Mouse (Mus musculus) thymus, adult 2 months (tissue): ENCODE data around the gene Fkbp15. TPM values are rescaled to one million over a fixed set of nuclear protein-coding genes. Genes with fewer than 3 reads are reported as not detected.

ENCODE experiments used
- DNase-seq: peaks from one replicate; pipeline ENCODE4 v3.0.0; 2021
- H3K27ac ChIP-seq: fragments of 200-500 bp; 2 replicates; pipeline ENCODE4 v1.5.1; 2012; ENCODE audit warnings: low read length, control low read depth; ENCODE audit not compliant: control insufficient read depth, insufficient read depth
- H3K27me3 ChIP-seq: fragments of 200-500 bp; 2 replicates; pipeline ENCODE4 v1.6.1; 2012; ENCODE audit warnings: mild to moderate bottlenecking, low read length, moderate library complexity, mixed read lengths; ENCODE audit not compliant: control insufficient read depth, insufficient read depth
- H3K36me3 ChIP-seq: fragments of 200-500 bp; 2 replicates; pipeline ENCODE4 v1.6.1; 2012; ENCODE audit warnings: mild to moderate bottlenecking, low read length, moderate library complexity; ENCODE audit not compliant: control insufficient read depth, insufficient read depth
- H3K4me1 ChIP-seq: fragments of 200-500 bp; replicated peaks from 2 replicates; pipeline ENCODE4 v1.6.1; 2012; ENCODE audit warnings: low read length; ENCODE audit not compliant: control insufficient read depth, insufficient read depth
- H3K4me3 ChIP-seq: fragments of 200-500 bp; 2 replicates; pipeline ENCODE4 v1.5.1; 2012; ENCODE audit warnings: mild to moderate bottlenecking, low read length, control low read depth, moderate library complexity; ENCODE audit not compliant: control insufficient read depth, insufficient read depth
- CTCF ChIP-seq: fragments of 200-500 bp; IDR thresholded peaks from 2 replicates; pipeline ENCODE4 v1.5.1; 2012; ENCODE audit warnings: mild to moderate bottlenecking, control low read depth, low read length, moderate library complexity, borderline replicate concordance; ENCODE audit not compliant: control insufficient read depth, poor library complexity, insufficient read depth; ENCODE audit errors: extremely low read depth
- POLR2A ChIP-seq: fragments of 200-500 bp; IDR thresholded peaks from 2 replicates; pipeline ENCODE4 v1.6.1; 2012; ENCODE audit warnings: mild to moderate bottlenecking, low read length, control low read depth, moderate library complexity; ENCODE audit not compliant: control insufficient read depth, poor library complexity, insufficient read depth; ENCODE audit errors: extremely low read depth
- WGBS: fragments of 180-500 bp; shearing (Covaris S2); methylation state at CpG from one replicate; pipeline ENCODE4 v1.1.7; 2018; 5-methylcytosine and 5-hydroxymethylcytosine counted together
- polyA plus RNA-seq: library from polyadenylated mRNA; depleted of rRNA; stranded (reverse); fragments of >200 nt; gene quantifications from 2 replicates; pipeline ENCODE4 v1.2.3, GENCODE M21; 2012

Gene Fkbp15
- polyA plus RNA-seq, 1 experiment: 59.3 TPM

DNA sequence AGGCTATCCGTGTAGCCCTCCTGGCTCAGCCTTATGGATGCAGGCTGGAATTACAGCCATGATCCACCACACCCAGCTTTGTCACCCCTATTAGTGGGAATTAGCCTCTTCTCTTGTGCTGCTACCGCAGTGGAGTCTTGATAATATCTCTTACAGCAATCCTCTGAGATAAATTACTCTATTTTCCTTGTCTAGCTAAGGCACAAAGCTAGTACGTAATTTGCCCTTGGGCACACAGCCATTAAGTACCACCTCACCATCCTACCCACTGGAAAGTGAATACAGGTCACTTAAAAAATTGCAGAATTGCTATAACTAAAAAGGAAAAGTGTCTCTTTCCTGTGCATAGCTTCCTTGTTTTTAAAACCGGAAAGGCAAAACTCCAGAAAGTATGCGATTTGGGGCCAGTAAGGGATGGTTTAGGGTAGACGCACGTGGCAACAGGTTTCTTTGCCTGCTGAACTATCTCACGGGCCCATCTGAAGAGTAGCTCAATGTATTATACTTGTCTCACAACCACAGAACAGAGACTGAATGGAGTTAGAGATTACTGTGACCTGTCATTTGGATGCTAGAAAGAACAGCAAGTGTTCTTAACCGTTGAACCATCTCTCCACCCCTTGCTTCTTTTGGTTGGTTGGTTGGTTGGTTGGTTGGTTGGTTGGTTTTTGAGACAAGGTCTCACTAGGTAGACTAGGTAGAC is 12.6 kb upstream of the Fkbp15 start:
- no peaks in the 10 kb centered on the region for H3K27me3 ChIP-seq
- no peak overlapping the region for H3K27ac ChIP-seq
- H3K4me1 ChIP-seq: no peaks in the 10 kb centered on the region
- TF ChIP-seq POLR2A: no peak
- TF ChIP-seq CTCF: no peak
- H3K4me3 ChIP-seq: no peak overlapping the region
- WGBS: 91% methylated on average over 9 of the region's 9 CpGs
- no peak for DNase-seq
- no peaks in the 10 kb centered on the region for H3K36me3 ChIP-seq

DNA sequence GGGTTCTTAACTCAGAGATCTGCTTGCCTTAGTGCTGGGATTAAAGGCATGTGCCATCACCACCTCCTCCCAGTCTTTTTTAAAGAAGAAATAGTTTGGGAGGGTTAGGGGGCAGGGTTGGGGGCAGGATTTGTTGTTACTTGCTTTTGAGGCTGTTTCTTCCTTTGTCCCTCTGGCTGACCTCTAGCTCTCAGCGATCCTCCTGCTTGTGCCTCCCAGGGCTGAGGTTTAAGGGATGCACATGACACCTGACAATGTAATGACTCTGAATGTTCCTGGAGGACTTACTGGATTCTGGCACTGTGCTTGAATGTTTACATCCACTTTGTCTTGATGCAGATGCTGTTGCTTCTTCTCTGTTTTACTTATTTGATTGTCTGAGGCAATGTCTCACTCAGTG is 12.1 kb upstream of the Fkbp15 start:
- 0 out of 2 replicates have a peak, but pooled peaks cover 4% of the 10 kb centered on the region for H3K4me1 ChIP-seq
- no peak overlapping the region for H3K27ac ChIP-seq
- H3K36me3 ChIP-seq: no peaks in the 10 kb centered on the region
- no peak for TF ChIP-seq CTCF
- no peak for TF ChIP-seq POLR2A
- no peaks in the 10 kb centered on the region for H3K27me3 ChIP-seq
- 92% methylated on average over 1 of the region's 1 CpGs for WGBS
- no peak overlapping the region for H3K4me3 ChIP-seq
- no peak for DNase-seq

GRCm38 (mm10) chr4:62369091-62369490 is 8.7 kb upstream of the Fkbp15 start:
- TF ChIP-seq CTCF (no peak), POLR2A (no peak)
- H3K4me1 ChIP-seq: 0 out of 2 replicates have a peak, but pooled peaks cover 4% of the 10 kb centered on the region
- H3K4me3 ChIP-seq: no peak overlapping the region
- no peaks in the 10 kb centered on the region for H3K36me3 ChIP-seq
- DNase-seq: no peak
- 90% methylated on average over 3 of the region's 3 CpGs for WGBS
- H3K27me3 ChIP-seq: no peaks in the 10 kb centered on the region
- H3K27ac ChIP-seq: no peak overlapping the region

DNA sequence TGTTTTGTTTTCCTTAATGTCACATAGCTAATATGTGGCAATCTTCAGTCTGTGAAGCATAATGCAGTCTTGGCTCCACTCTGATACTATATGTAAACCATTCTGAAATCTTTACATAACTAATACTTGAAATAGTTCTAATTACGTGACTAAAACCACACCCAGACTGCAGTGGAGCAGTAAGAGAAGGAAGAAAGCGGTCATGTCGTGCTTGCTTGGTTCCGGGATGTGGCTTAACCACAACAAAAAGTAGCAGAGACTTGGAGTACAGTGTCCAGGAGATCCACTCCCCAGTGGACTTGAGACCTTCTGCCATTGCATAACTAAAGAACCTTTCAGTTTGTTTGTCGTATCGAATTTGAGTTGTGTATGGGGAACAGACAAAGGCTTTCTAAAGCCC is 7.2 kb upstream of the Fkbp15 start:
- WGBS: 48% methylated on average over 6 of the region's 6 CpGs
- Histone ChIP-seq H3K4me3 (no peak overlapping the region), H3K27me3 (no peaks in the 10 kb centered on the region), H3K4me1 (0 out of 2 replicates have a peak, but pooled peaks cover 4% of the 10 kb centered on the region), H3K36me3 (no peaks in the 10 kb centered on the region), H3K27ac (no peak overlapping the region)
- DNase-seq: no peak
- TF ChIP-seq CTCF (no peak), POLR2A (no peak)

- 91% methylated on average over 4 of the region's 4 CpGs for WGBS
- Histone ChIP-seq H3K36me3 (no peaks in the 10 kb centered on the region), H3K27ac (no peak overlapping the region), H3K4me3 (no peak overlapping the region), H3K27me3 (no peaks in the 10 kb centered on the region), H3K4me1 (peaks cover 4% of the 10 kb centered on the region; the same call in 1 of the 2 replicates)
- no peak for TF ChIP-seq POLR2A
- no peak for TF ChIP-seq CTCF
- DNase-seq: no peak
Observed at GRCm38 (mm10) chr4:62366291-62366690, 5.9 kb upstream of the Fkbp15 start.

GRCm38 (mm10) chr4:62364299-62364698 is 4.0 kb upstream of the Fkbp15 start:
- 95% methylated on average over 8 of the region's 8 CpGs for WGBS
- Histone ChIP-seq H3K36me3 (no peaks in the 10 kb centered on the region), H3K4me1 (peaks cover 7% of the 10 kb centered on the region; the same call in 1 of the 2 replicates), H3K4me3 (no peak overlapping the region), H3K27me3 (no peaks in the 10 kb centered on the region), H3K27ac (no peak overlapping the region)
- TF ChIP-seq POLR2A (no peak), CTCF (no peak)
- no peak for DNase-seq

DNA sequence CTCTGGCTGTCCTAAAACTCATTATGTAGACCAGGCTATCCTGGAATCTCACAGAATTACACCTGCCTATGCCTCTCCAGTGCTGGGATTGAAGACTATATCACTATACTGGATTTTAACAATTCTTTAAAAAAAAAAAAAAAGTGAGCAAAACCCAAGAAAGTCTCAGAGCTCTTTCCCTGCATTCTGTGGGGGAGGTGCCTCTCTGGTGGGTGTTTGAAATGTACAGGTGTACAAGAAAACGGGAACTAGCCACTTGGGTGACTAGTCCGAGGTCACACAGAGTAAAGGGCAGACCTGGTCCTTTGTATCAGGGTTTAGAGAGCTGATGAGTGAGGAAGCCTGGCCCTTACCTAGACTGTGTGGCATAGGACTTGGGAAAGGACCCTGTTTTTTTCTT is 2.1 kb upstream of the Fkbp15 start:
- Histone ChIP-seq H3K27ac (no peak overlapping the region), H3K27me3 (no peaks in the 10 kb centered on the region), H3K4me1 (peaks cover 3% of the 10 kb centered on the region; the same call in 1 of the 2 replicates), H3K36me3 (no peaks in the 10 kb centered on the region), H3K4me3 (no peak overlapping the region)
- 32% methylated on average over 2 of the region's 2 CpGs for WGBS
- no peak for DNase-seq
- no peak for TF ChIP-seq POLR2A
- TF ChIP-seq CTCF: no peak
